Mouse (Mus musculus): ENCODE measurements around the gene Ccdc12.

- TF ChIP-seq POLR2A (IDR thresholded peaks at IDR 0.05; ENCODE audit: low read depth, low read length) (no peak), CTCF (IDR thresholded peaks at IDR 0.05; ENCODE audit: borderline replicate concordance, insufficient read depth, low read length) (no peak)
Measured at GRCm38 (mm10) chr9:110726867-110727266, 70.6 kb downstream of the Ccdc12 start.
